Mouse (Mus musculus): ENCODE results near the gene Nectin4.

Nectin4 gene

DNA sequence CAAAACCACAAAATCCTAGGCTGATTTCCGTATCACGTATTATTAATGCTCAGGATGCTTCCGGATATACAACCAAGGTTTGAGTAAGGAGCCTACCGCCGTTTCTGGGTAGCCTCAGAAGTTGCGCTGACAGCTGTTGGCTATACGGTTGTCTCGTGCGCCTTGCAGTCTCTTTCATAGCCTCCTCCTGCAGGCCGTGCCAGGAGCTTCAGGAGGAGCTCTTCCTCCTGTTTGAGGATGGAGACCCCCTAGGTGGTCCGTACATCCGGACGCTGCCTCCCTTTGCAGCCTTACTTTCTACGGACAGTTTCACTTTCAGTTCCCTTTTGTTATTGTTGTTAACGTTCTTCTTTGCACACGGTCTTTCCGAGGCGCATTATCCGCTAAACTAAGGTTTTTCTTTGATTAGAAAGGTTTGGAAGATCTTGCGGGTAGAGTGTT, 42.1 kb downstream of the Nectin4 start:
- no peak for DNase-seq (ENCODE audit: low spot score)

DNA sequence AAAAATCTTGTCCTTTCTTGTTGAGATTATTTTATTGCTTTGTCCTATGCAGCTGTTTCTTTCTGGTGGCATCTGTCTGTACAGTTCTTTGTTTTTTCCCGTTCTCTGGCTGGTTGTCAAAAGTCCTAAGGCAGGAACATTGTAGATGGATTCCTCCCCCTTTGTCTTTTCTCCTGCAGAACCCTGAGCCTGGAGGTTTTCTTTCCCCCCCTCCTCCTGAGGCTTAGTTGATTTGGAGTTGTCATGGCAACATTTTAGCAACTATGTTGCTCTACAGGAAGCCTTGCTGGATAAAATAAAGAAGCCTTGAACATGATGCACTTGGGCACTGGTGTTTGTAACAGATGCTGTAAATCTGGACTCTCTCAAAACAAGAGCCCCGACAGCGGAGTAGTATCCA, 42.5 kb downstream of the Nectin4 start:
- DNase-seq (ENCODE audit: low spot score), result no peak

DNA sequence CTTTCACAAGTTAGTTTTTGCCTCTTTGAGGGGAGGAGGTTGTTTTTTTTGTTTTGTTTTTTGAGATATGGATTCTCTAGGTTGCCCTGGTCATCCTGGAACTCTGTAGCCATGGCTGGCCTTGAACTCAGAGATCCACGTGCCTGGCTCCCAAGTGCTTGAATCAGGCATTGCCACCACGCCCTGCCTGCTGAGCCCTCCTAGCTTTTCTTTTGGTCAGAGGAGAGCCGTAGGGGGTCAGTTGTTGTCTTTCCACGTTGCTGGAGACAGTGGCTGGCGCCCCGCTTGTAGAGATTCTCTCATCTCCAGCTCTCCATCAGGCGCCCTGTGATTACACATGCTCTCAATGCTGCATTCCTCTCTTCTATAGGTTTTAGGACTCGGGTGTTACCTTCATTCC, 43.7 kb downstream of the Nectin4 start:
- no peak for DNase-seq (ENCODE audit: low spot score)

DNA sequence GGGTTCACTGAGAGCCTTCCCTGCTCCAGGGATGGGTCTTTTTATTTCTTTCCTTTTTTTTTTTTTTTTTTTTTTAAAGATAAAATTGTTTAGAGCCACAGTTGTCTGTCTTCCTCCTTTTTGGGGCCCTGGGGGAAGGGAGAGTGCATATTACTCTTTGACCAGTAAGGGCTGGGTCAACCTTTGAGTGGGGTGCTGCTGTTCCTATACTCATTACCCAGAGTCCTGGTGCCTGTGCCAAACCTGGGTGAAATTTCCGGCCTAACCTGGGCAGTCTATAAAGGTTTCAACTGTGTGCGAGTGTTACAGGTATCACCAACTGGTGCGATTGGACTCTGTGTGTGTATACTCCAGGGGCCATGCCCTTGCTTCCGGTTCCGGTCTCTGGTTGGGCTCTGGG, 48.8 kb downstream of the Nectin4 start, which contains the start of gene Tstd1:
Gene Tstd1, plus strand, starts transcription at position 213 of the 400 bp plus-strand sequence.
- DNase-seq (ENCODE audit: low spot score), result no peak

DNA sequence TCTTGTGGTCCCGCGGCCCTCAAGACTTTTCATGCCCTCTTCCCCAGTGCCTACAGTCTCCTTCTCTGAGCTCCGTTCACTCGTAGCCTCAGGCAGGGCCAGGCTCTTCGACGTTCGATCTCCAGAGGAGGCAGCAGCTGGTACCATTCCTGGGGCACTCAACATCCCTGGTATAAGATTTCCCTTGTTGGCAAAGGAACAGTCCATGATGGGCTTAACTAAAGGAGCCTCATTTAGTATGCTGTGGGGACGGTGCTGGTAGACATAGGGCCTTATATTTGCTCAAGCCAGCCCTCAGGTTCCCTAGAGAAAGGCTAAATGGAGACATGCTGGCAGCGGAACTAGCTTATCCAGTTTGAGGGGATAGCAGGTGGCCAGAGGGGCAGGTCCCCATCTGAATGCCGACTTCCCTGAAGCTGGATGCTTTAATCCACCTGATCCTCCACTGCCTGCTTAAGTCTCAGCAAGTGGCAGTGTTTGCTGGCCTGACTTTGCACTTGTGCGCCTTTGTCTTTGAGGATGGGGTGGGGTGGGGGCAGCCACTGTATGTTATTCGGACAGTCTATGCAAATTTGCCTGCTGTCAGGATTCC, 49.5 kb downstream of the Nectin4 start:
- no peak for DNase-seq (ENCODE audit: low spot score)

DNA sequence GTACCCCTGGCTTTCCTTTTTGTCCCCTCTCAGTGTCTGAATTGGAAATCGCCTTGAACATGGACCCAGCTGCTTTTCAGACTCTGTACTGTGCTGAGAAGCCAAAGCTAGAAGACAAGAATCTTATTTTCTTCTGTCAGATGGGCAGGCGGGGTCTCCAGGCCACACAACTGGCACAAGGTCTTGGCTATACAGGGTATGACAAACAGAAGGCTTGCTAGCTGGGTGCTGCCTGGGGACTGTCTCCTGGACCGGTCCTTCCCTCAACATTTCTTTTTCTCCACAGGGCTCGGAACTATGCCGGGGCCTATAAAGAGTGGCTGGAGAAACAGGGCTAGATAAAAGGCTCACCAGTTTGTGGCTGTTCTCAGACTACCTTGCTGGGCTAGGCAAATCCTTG, 50.0 kb downstream of the Nectin4 start:
- no peak for DNase-seq (ENCODE audit: low spot score)

DNA sequence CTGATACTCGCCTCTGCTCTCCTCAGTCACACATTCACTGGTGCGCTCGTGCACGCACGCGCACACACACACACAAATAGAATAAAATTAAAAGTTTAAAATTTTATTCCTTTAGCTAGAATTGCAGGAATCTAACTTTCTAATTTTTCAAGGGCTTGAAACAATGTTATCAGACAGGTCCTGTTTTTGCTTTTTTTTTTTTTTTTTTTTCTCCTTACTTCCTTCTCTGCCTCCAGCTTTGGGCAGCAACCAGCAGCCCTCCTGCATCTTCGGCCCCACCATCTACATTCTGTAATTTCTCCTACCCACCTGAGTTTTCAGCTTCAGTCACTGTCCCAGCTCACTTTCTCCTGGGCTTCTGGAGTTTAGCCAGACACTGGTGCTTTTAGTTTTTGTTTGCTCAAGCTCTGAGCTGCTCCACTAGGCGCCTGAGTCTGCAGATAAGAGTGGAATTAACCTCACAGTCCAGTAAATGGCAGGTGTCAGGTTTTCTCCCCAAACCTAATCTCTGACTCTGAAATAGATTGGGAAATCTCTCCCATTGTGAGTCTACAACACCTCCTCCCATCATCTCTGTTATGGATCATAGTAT, 52.7 kb downstream of the Nectin4 start:
- DNase-seq (ENCODE audit: low spot score), result no peak

DNA sequence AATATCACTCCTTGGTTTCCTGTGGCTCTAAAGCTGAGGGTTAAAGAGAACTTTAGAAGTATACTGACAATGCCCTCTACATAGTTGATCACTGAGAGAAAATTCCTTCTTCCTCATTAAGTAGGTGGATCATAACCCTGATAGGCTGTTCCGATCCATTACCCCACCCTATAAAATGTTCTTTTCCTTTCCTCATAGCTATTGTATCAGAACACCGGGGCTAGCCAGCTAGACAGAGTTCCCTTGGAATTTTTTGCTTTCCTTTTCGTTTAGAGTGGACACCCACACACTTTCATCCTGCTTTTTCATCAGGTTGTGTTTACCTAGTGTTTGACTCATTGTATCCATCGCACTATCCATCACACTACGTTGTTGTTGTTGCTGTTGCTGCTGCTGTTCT, 54.7 kb downstream of the Nectin4 start:
- DNase-seq (ENCODE audit: low spot score), result no peak

DNA sequence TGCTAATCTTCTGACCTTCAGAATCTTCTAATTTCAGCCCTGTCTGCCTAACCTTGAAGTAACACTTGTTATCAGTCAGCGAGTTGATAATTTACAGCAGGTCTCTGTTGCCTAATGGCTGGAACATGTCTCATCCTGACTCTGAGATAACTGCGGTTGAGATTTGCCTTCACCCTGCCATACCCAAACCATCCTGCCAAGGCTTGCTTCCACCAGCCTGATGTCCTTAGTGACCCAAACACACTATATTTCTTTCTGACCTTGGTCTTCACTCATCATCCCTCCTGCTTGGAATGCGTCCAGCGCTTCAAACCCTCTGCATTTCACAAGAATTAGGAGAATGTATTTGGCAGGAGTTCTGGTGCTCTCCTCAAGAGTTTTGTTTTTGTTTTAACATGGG, 55.2 kb downstream of the Nectin4 start:
- DNase-seq (ENCODE audit: low spot score), result no peak

DNA sequence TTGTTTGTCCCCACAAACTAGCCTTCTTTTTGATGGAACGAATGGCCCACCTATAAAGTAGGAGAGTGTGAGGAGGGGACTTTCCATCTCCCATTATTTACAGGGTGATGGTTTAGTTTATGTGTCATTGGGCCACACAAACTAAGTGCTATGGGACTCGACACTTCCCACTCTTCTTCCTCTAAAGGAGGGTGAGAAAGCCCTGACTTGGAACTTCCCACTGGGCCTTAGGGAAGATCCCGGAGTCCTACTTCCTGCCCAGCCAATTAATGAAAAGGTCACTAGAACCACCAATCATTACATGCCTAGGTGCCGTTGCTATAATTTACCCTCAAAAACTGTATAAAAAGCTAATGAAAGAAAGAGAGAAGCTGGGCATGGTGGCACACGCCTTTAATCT, 62.3 kb downstream of the Nectin4 start:
- DNase-seq (ENCODE audit: low spot score), result no peak

DNA sequence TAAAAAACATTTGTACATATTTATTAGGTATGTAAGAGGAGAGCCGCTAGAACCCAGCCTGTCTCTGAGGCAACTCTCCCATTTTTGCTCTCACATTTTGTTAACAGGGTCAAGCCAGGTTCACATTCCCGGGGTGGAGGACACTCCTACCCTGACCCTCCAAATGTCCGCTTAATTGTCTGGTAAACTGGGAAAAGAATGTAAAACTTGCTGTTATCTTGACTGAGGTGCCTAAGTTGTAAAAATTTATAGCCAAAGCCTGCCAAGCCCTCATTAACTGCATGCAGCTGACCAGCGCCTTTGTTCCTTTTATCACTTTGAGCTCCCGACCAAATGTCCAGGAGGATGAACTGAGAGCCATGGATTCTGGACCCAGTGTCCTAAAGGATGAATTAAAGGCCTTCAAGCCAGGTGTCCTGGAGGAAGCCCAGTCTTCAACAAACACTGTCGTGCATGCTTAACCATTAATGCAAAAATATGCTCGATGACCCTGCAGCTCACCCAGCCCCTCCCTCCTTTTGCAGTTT, 65.5 kb downstream of the Nectin4 start:
- DNase-seq (ENCODE audit: low spot score), result no peak

DNA sequence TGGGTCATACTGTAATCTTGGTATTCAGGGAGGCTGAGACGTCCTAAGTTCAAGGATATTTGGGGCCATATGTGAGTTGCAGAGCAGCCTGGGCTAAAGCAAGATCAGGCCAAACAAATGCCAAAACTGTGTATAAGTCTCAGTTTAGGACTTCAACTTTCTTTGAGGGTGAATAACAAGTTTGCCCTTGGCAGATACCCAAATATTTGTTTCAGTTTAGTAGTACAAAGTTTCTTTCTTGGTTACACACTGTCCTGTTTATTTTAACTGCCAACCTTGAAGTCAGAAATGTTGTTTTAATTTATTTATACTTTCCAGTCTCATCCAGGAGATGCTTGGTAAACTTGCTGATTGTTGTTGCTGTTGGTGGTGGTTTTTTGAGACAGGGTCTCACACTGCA, 66.1 kb downstream of the Nectin4 start:
- no peak for DNase-seq (ENCODE audit: low spot score)

DNA sequence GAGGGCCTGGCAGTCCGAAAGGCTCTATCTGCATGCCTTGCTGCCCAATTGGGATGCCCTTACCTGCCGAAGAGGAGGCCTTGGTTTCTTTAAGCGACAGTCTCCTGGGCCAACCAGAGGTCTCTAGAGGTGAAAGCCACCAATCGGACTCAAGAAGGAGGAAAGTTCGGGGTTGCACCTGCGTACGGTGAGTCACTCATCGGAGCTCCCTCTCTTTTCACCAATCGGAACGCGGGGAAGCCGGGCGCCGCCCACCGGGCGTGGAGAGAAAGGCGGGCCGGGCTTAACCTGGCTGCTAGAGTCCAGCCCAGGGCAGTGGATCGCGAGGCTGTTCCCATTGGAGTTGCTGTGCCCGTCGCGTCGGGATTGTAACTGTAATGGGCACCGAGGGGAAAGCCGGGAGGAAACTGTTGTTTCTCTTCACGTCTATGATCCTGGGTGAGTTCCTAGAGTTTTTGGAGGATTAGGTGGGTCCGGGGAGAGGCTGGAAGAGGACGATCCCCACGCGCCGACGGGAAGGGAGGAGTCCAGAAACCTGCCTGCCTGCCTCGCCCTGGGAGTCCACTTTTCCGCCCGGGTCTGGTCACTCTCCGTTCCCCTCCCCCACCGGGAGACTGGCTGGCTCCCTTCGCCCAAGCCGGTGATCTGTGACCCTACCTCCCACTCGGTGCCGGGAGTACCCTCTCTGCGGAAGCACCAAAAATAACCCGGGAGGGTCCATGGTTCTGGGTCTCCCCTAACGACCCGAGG, 67.5 kb downstream of the Nectin4 start, which contains the start of gene F11r:
Gene F11r, plus strand, starts transcription at position 272 of the 750 bp plus-strand sequence.
- DNase-seq (ENCODE audit: low spot score), result no peak

All from left cerebral cortex, adult 11 months (tissue).